Mouse (Mus musculus): ENCODE data around the gene Myom3. TPM values are rescaled to one million over a fixed set of nuclear protein-coding genes. Genes with fewer than 3 reads are reported as not detected.
"Not testable (repeated sequence)": the region's sequence is repeated elsewhere in the genome, so short reads cannot be mapped to it uniquely, and the experiment has no call there.

The Myom3 gene
- 0.66 and 0.67 TPM in 2 replicates for polyA plus RNA-seq (2015; fragmentation: Nextera tagmentation; extraction: Ambion mirVana)

DNA sequence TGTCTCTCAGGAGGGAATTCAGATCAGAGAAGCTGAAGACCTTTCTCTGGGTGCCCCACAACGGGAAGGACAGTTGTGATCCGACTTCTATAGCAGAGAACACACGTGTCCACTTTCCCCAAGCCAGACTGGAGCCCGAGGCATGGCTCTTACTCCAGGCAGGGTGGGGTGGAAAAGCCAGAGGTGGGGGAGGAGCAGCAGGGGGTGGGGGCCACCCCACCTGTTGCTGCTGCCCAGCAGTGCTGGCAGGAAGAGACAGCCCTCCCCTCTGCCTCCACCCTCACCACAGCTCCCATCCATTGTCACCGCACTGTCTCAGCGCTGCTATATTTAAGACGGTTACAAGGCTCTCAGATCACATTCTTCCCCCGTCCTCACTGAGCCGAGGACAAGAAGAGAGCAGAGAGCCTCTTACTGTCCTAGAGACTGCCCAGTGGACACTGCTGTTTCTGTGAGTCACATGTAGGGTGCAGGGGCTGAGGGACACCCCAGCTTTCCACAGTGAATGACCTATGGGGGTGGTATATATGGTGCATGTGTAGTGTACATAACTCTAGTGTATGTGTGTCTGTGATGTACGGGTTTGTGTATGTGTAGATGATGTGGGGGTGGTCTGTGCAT lies at the start of gene Myom3:
TSS of gene Myom3 (plus strand) at position 360 of the 621 bp plus-strand sequence.
- no peak within 1 kb of the TSS for H3K9ac ChIP-seq
- ATAC-seq (ENCODE audit: insufficient number of reproducible peaks, insufficient read depth, low FRiP score, low TSS enrichment, low read depth): no peak
- H3K4me2 ChIP-seq: no peak within 1 kb of the TSS
- WGBS: 50% methylated on average over 10 of the region's 10 CpGs
- H3K9me3 ChIP-seq: peaks cover 3% of the 10 kb centered on the region; the same call in 1 of the 2 replicates
- H3K27me3 ChIP-seq: no peaks in the 10 kb centered on the region; the same call in 1 of the 2 replicates
- H3K36me3 ChIP-seq: no peaks in the 10 kb centered on the region
- no peak within 1 kb of the TSS for H3K4me3 ChIP-seq
- H3K27ac ChIP-seq: no peak within 1 kb of the TSS
- H3K4me1 ChIP-seq: peaks cover 9% of the 10 kb centered on the region

DNA sequence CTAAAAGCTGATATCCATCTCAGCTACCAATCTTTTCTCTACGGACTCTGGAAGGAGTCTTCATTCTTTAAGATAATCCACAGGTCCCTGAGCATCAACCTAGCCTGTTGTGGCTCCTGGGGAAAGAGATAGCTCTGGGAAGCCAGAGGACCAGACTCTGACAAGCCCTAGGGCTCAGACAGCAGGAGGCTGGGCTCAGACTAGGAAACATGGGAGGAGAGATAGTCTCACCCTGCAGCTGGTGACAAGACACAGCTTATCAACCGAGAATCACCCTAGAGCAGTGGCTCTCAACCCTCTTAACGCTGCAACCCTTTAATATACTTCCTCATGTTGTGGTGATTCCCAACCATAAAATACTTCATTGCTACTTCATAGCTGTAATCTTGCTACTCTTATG lies 49.1 kb upstream of the Myom3 start:
- H3K4me3 ChIP-seq: no peak overlapping the region
- WGBS: 71% methylated on average over 3 of the region's 3 CpGs
- ATAC-seq (ENCODE audit: insufficient number of reproducible peaks, insufficient read depth, low FRiP score, low TSS enrichment, low read depth): no peak

DNA sequence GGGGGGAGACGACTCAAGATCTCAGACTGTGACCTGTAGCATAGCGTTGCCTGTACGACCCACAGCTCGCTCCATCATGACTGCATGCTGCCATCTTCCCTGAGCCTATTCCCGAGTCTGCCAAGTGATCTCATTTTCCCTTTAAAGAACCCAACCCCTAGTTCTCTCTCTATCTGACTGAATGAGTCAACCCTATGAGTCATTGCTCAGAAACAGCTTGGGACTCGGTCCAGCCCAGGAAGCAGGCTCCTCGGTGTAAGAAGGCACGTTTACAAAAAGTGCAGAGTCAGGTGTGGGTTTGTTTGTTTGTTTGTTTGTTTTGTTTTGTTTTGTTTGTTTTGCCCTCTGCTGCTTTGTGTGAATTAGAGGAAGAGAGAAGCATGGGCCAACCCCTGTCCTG lies 44.7 kb upstream of the Myom3 start:
- Histone ChIP-seq H3K4me2 (no peak overlapping the region), H3K4me1 (no peaks in the 10 kb centered on the region), H3K4me3 (no peak overlapping the region), H3K9ac (no peak overlapping the region), H3K27ac (no peak overlapping the region), H3K9me3 (0 out of 2 replicates have a peak, but pooled peaks cover 4% of the 10 kb centered on the region), H3K27me3 (no peaks in the 10 kb centered on the region), H3K36me3 (no peaks in the 10 kb centered on the region)
- no peak for ATAC-seq (ENCODE audit: insufficient number of reproducible peaks, insufficient read depth, low FRiP score, low TSS enrichment, low read depth)
- 90% methylated on average over 8 of the region's 8 CpGs for WGBS

More for the DNA sequence above, 49.1 kb upstream of the Myom3 start:
- no peak overlapping the region for H3K4me2 ChIP-seq
- H3K4me1 ChIP-seq: no peaks in the 10 kb centered on the region
- 0 out of 2 replicates have a peak, but pooled peaks cover 4% of the 10 kb centered on the region for H3K9me3 ChIP-seq
- H3K36me3 ChIP-seq: no peaks in the 10 kb centered on the region
- no peak overlapping the region for H3K27ac ChIP-seq
- H3K27me3 ChIP-seq: no peaks in the 10 kb centered on the region
- no peak overlapping the region for H3K9ac ChIP-seq

DNA sequence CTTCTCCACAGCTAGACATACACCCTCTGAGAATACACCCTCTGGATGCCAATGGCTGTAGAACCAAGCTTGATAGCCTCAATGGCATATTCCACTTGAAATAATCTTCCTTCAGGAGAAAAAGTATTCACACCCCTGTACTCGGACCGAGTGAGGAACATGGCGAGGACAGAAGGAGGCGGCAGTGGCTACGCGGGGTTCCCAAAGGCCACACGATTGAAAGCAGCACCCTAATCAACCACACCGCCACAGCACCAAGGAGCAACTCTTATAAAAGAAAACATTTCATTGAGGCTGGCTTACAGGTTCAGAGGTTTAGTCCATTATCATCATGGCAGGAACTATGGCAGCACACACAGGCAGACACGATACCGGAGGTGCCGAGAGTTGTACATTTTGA lies 43.1 kb upstream of the Myom3 start:
- not testable (repeated sequence) for H3K4me3 ChIP-seq; ATAC-seq (ENCODE audit: insufficient number of reproducible peaks, insufficient read depth, low FRiP score, low TSS enrichment, low read depth); H3K27ac ChIP-seq; H3K27me3 ChIP-seq; H3K9me3 ChIP-seq; H3K9ac ChIP-seq; H3K36me3 ChIP-seq; H3K4me2 ChIP-seq; H3K4me1 ChIP-seq
- 95% methylated on average over 11 of the region's 11 CpGs for WGBS

DNA sequence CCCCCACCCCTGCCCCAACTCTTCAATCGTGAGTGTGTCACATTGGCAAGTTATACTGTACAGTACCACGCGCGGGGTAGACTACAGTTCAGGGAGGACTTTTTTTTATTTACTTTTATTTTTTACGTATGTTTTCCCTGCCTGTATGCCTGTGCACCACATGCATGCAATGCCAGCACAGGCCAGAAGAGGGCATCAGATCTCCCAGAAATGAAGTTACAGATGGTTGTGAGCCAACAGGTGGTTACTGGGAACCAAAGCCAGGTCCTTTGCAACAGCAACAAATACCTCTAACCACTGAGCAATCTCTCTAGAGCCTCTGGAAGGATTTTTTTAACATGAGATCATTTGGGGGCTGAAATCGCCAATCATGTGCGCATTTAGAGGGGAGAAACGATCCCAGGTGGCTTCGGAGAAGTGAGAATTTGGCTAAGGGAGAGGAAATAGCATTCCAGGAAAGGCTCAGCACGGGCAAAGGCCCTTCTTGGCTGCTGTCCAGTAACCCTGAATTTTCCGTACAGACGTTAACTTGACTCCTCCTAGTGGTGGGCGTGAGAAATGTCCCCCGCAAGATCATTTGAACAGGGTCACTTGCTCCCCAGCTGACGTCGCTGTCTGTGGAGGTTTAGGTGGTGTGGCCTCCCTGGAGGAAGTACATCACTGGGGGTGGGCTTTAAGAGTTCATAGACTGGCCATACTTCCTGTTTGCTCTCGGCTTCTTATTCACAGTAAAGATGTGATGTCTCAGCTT lies 36.8 kb upstream of the Myom3 start:
- H3K4me2 ChIP-seq: no peak overlapping the region
- H3K4me1 ChIP-seq: peaks cover 17% of the 10 kb centered on the region
- H3K9ac ChIP-seq: no peak overlapping the region
- H3K36me3 ChIP-seq: no peaks in the 10 kb centered on the region
- 75% methylated on average over 17 of the region's 17 CpGs for WGBS
- no peak overlapping the region for H3K4me3 ChIP-seq
- peaks cover 4% of the 10 kb centered on the region for H3K9me3 ChIP-seq
- no peak for ATAC-seq (ENCODE audit: insufficient number of reproducible peaks, insufficient read depth, low FRiP score, low TSS enrichment, low read depth)
- H3K27ac ChIP-seq: no peak overlapping the region
- no peaks in the 10 kb centered on the region for H3K27me3 ChIP-seq

DNA sequence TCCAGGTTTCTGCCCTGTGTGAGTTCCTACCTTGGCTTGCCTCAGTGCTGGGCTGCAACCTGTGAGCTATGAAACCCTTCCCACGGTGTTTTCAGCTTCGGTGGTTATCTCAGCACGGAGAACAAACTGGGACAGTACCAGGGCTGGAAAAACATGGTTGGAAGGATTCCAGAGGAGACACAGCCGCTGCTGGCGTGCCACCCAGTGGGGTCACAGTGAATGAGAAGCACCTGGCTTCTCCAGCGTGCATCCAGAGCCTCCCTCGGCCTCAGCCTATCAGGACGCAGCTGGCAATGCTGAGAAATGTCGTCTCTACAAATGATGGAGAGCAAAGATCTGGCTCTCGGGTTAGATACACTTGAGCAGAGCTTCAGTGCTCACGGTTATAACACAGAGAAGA lies 33.1 kb upstream of the Myom3 start:
- Histone ChIP-seq H3K4me3 (no peak overlapping the region), H3K27ac (0 out of 2 replicates have a peak overlapping the region, but pooled peaks have one; percentile 33), H3K36me3 (no peaks in the 10 kb centered on the region), H3K9ac (no peak overlapping the region), H3K4me2 (no peak overlapping the region), H3K27me3 (no peaks in the 10 kb centered on the region), H3K9me3 (peaks cover 4% of the 10 kb centered on the region), H3K4me1 (peaks cover 18% of the 10 kb centered on the region)
- ATAC-seq (ENCODE audit: insufficient number of reproducible peaks, insufficient read depth, low FRiP score, low TSS enrichment, low read depth): no peak
- WGBS: 67% methylated on average over 11 of the region's 11 CpGs

- no peak within 1 kb of the TSS for H3K4me3 ChIP-seq
- H3K9ac ChIP-seq: no peak within 1 kb of the TSS
- H3K27ac ChIP-seq: no peak within 1 kb of the TSS
- no peaks in the 10 kb centered on the region for H3K36me3 ChIP-seq
- WGBS: 50% methylated on average over 14 of the region's 14 CpGs
- H3K9me3 ChIP-seq: peaks cover 4% of the 10 kb centered on the region
- H3K27me3 ChIP-seq: no peaks in the 10 kb centered on the region
- ATAC-seq (ENCODE audit: insufficient number of reproducible peaks, insufficient read depth, low FRiP score, low TSS enrichment, low read depth): no peak
- peaks cover 14% of the 10 kb centered on the region for H3K4me1 ChIP-seq
- no peak within 1 kb of the TSS for H3K4me2 ChIP-seq
These were observed 31.7 kb upstream of the Myom3 start, which contains the start of gene Il22ra1 for GRCm38 (mm10) chr4:135727817-135728216. Il22ra1 (plus strand) TSS chr4:135728172.

DNA sequence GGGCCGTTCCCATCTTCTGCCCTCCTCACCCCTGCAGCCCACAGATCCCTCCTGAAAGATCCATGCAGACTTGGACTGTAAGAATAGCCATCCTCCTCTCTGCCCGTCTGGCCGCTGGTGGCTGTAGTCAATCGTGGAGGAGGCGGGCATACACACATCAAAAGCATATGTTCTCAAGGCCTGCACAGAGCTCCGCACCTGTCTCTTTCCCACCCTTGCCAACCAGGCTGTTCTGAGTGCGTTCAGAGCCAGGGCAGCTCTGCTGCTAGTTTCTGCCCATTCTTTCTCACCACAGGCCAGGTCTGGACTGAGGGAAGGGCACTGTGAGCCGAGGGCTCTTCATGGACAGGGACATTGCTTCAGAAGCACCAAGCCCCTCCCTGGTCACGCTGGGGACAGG lies 29.3 kb upstream of the Myom3 start:
- Histone ChIP-seq H3K9me3 (0 out of 2 replicates have a peak, but pooled peaks cover 8% of the 10 kb centered on the region), H3K27me3 (no peaks in the 10 kb centered on the region), H3K4me1 (peaks cover 14% of the 10 kb centered on the region), H3K27ac (no peak overlapping the region), H3K9ac (no peak overlapping the region), H3K4me2 (no peak overlapping the region), H3K36me3 (no peaks in the 10 kb centered on the region), H3K4me3 (no peak overlapping the region)
- no peak for ATAC-seq (ENCODE audit: insufficient number of reproducible peaks, insufficient read depth, low FRiP score, low TSS enrichment, low read depth)
- WGBS: 60% methylated on average over 9 of the region's 9 CpGs

GRCm38 (mm10) chr4:135730951-135731350 lies 28.6 kb upstream of the Myom3 start:
- WGBS: 64% methylated on average over 8 of the region's 8 CpGs
- no peak overlapping the region for H3K9ac ChIP-seq
- ATAC-seq (ENCODE audit: insufficient number of reproducible peaks, insufficient read depth, low FRiP score, low TSS enrichment, low read depth): no peak
- H3K4me2 ChIP-seq: no peak overlapping the region
- no peak overlapping the region for H3K27ac ChIP-seq
- 0 out of 2 replicates have a peak, but pooled peaks cover 8% of the 10 kb centered on the region for H3K9me3 ChIP-seq
- H3K4me1 ChIP-seq: peaks cover 14% of the 10 kb centered on the region
- no peaks in the 10 kb centered on the region for H3K36me3 ChIP-seq
- no peak overlapping the region for H3K4me3 ChIP-seq
- H3K27me3 ChIP-seq: no peaks in the 10 kb centered on the region

- Histone ChIP-seq H3K4me2 (no peak overlapping the region), H3K27ac (no peak overlapping the region), H3K27me3 (no peaks in the 10 kb centered on the region), H3K4me1 (peaks cover 4% of the 10 kb centered on the region; the same call in 1 of the 2 replicates), H3K4me3 (no peak overlapping the region), H3K9me3 (0 out of 2 replicates have a peak, but pooled peaks cover 8% of the 10 kb centered on the region), H3K9ac (no peak overlapping the region), H3K36me3 (no peaks in the 10 kb centered on the region)
- ATAC-seq (ENCODE audit: insufficient number of reproducible peaks, insufficient read depth, low FRiP score, low TSS enrichment, low read depth): no peak
- WGBS: 95% methylated on average over 14 of the region's 14 CpGs
These were observed 25.6 kb upstream of the Myom3 start for GRCm38 (mm10) chr4:135733901-135734300.

- WGBS: 83% methylated on average over 3 of the region's 3 CpGs
- peaks cover 4% of the 10 kb centered on the region; the same call in 1 of the 2 replicates for H3K4me1 ChIP-seq
- H3K27me3 ChIP-seq: no peaks in the 10 kb centered on the region
- ATAC-seq (ENCODE audit: insufficient number of reproducible peaks, insufficient read depth, low FRiP score, low TSS enrichment, low read depth): no peak
- H3K27ac ChIP-seq: no peak overlapping the region
- H3K4me2 ChIP-seq: no peak overlapping the region
- H3K9me3 ChIP-seq: 0 out of 2 replicates have a peak, but pooled peaks cover 8% of the 10 kb centered on the region
- H3K36me3 ChIP-seq: no peaks in the 10 kb centered on the region
- no peak overlapping the region for H3K4me3 ChIP-seq
- H3K9ac ChIP-seq: no peak overlapping the region
These were observed 22.6 kb upstream of the Myom3 start for GRCm38 (mm10) chr4:135736903-135737302.

DNA sequence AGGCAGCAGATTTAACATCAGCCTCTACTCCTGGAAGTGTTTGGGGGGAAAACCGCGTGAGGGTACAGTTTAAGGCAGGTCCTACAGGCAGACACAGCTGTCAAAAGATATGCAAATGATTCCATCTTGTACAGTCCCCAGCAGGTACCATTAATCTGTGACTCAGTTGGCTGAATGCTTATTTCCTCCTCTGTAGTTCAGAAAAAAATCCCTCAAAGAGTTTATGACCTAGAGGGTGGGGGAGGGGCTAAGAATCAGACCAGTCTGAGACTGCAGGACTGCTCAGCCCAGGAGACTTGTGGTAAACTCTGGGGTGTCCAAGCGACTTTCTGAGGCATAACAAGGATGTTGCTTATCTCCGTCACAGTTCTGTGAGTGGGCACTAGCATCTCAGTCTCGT lies 21.3 kb upstream of the Myom3 start:
- H3K4me1 ChIP-seq: peaks cover 5% of the 10 kb centered on the region; the same call in 1 of the 2 replicates
- H3K27me3 ChIP-seq: no peaks in the 10 kb centered on the region
- ATAC-seq (ENCODE audit: insufficient number of reproducible peaks, insufficient read depth, low FRiP score, low TSS enrichment, low read depth): no peak
- H3K27ac ChIP-seq: no peak overlapping the region
- H3K4me3 ChIP-seq: no peak overlapping the region
- H3K36me3 ChIP-seq: no peaks in the 10 kb centered on the region
- H3K4me2 ChIP-seq: no peak overlapping the region
- H3K9ac ChIP-seq: no peak overlapping the region
- 67% methylated on average over 5 of the region's 5 CpGs for WGBS
- 0 out of 2 replicates have a peak, but pooled peaks cover 8% of the 10 kb centered on the region for H3K9me3 ChIP-seq

Data from embryonic facial prominence, embryonic 13.5 days (tissue).